Mouse (Mus musculus) MEL (cell line): Measurements from ENCODE around the gene Tnfrsf13c.

Experiments
- CHD2 ChIP-seq: IDR thresholded peaks from 2 replicates; pipeline ENCODE4 v1.6.1; 2011; ENCODE audit warnings: low read length, improper control_type of control experiment
- CTCF ChIP-seq, 3 experiments: IDR thresholded peaks in 2 of 3; conservative IDR thresholded peaks in 1 of 3; 2 replicates each; pipeline ENCODE4 v1.5.1; 2011 to 2012; ENCODE audit warnings: low read length in 3 of 3, low read depth in 2 of 3, mild to moderate bottlenecking in 2 of 3, improper control_type of control experiment in 1 of 3, inconsistent platforms in 1 of 3, mixed read lengths in 1 of 3, moderate library complexity in 1 of 3; ENCODE audit not compliant: control insufficient read depth in 1 of 3, insufficient read depth in 1 of 3, poor library complexity in 1 of 3, severe bottlenecking in 1 of 3
- EP300 ChIP-seq, 2 experiments: IDR thresholded peaks; 2 replicates each; pipeline ENCODE4 v1.6.1; 2011; ENCODE audit warnings: improper control_type of control experiment in 2 of 2, low read length in 2 of 2, low read depth in 1 of 2, mild to moderate bottlenecking in 1 of 2
- GATA1 ChIP-seq: IDR thresholded peaks from 2 replicates; pipeline ENCODE4 v1.6.1; 2011; ENCODE audit warnings: low read depth, low read length, improper control_type of control experiment
- HCFC1 ChIP-seq: IDR thresholded peaks from 2 replicates; pipeline ENCODE4 v1.6.1; 2012; ENCODE audit warnings: low read depth, mild to moderate bottlenecking, inconsistent platforms, low read length, improper control_type of control experiment, moderate library complexity
- MAX ChIP-seq: IDR thresholded peaks from 2 replicates; pipeline ENCODE4 v1.6.1; 2011; ENCODE audit warnings: low read length, improper control_type of control experiment
- MXI1 ChIP-seq: IDR thresholded peaks from 2 replicates; pipeline ENCODE4 v1.6.1; 2011; ENCODE audit warnings: mild to moderate bottlenecking, low read depth, low read length, improper control_type of control experiment
- MYC ChIP-seq: IDR thresholded peaks from 2 replicates; pipeline ENCODE4 v1.6.1; 2011; ENCODE audit warnings: low read depth, mild to moderate bottlenecking, low read length, improper control_type of control experiment, moderate library complexity
- POLR2A ChIP-seq, 2 experiments: IDR thresholded peaks; 2 replicates each; pipeline ENCODE4 v1.6.1; 2011 to 2012; ENCODE audit warnings: low read length in 2 of 2, mild to moderate bottlenecking in 2 of 2, control low read depth in 1 of 2, improper control_type of control experiment in 1 of 2, low read depth in 1 of 2, moderate library complexity in 1 of 2; ENCODE audit not compliant: control insufficient read depth in 1 of 2, insufficient read depth in 1 of 2, poor library complexity in 1 of 2
- POLR2AphosphoS5 ChIP-seq: IDR thresholded peaks from 2 replicates; pipeline ENCODE4 v1.6.1; 2012; ENCODE audit warnings: low read depth, borderline replicate concordance, mild to moderate bottlenecking, inconsistent platforms, low read length, moderate library complexity, mixed read lengths
- RAD21 ChIP-seq: IDR thresholded peaks from 2 replicates; pipeline ENCODE4 v1.6.1; 2011; ENCODE audit warnings: mild to moderate bottlenecking, low read depth, low read length, improper control_type of control experiment
- TAL1 ChIP-seq: IDR thresholded peaks from 2 replicates; pipeline ENCODE4 v1.6.1; 2012; ENCODE audit warnings: mild to moderate bottlenecking, inconsistent platforms, low read length, moderate library complexity, mixed read lengths
- ZKSCAN1 ChIP-seq: IDR thresholded peaks from 2 replicates; pipeline ENCODE4 v1.6.1; 2012; ENCODE audit warnings: low read depth, mild to moderate bottlenecking, inconsistent platforms, low read length, improper control_type of control experiment, moderate library complexity

DNA sequence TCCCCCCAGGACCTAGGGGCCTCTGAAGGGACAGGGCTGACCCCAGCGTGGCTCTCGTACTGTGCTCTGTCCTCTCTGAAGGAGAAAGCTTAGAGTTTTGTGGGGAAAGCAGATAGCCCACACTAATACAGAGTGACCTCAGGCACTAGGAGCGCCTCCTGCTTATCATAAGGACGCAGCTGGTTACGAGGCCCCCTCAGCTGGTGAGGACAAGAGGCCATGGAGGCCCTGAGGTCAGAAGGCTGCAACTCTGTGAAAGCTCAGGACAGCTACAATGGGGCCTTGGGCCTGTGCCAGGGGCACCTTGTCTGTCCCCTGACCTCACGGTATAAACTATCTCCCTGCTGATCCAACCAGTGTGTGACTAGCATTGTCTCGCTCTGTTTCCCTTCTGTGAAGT is 40.0 kb downstream of the Tnfrsf13c start:
- TF ChIP-seq EP300 (IDR thresholded peaks at IDR 0.05; ENCODE audit: low read depth in 1 of 2, low read length in 2 of 2), result no peak
- no peak for TF ChIP-seq CHD2
- TF ChIP-seq CTCF (IDR thresholded peaks at IDR 0.05 in 2 of 3, conservative IDR thresholded peaks at IDR 0.05 in 1 of 3; ENCODE audit: control insufficient read depth in 1 of 3, insufficient read depth in 1 of 3, low read depth in 2 of 3, low read length in 3 of 3, poor library complexity in 1 of 3, severe bottlenecking in 1 of 3), result no peak
- no peak for TF ChIP-seq POLR2A (IDR thresholded peaks at IDR 0.05; ENCODE audit: control insufficient read depth in 1 of 2, insufficient read depth in 1 of 2, low read depth in 1 of 2, low read length in 2 of 2, poor library complexity in 1 of 2)
- TF ChIP-seq GATA1, result no peak
- TF ChIP-seq HCFC1, result no peak
- no peak for TF ChIP-seq MYC
- no peak for TF ChIP-seq TAL1
- TF ChIP-seq RAD21, result no peak
- no peak for TF ChIP-seq ZKSCAN1
- no peak for TF ChIP-seq MXI1
- no peak for TF ChIP-seq MAX
- no peak for TF ChIP-seq POLR2AphosphoS5
